Mouse (Mus musculus): ENCODE results near the gene Xrcc4. TPM values are rescaled to one million over a fixed set of nuclear protein-coding genes. Genes with fewer than 3 reads are reported as not detected.
A peak's percentile ranks its signal among the peaks of the same experiment; 100 is the strongest.
"Not testable (repeated sequence)": the region's sequence is repeated elsewhere in the genome, so short reads cannot be mapped to it uniquely, and the experiment has no call there.

Gene Xrcc4
- 0.19 and 0.27 TPM in 2 replicates for polyA plus RNA-seq (2012; rRNA removed)

DNA sequence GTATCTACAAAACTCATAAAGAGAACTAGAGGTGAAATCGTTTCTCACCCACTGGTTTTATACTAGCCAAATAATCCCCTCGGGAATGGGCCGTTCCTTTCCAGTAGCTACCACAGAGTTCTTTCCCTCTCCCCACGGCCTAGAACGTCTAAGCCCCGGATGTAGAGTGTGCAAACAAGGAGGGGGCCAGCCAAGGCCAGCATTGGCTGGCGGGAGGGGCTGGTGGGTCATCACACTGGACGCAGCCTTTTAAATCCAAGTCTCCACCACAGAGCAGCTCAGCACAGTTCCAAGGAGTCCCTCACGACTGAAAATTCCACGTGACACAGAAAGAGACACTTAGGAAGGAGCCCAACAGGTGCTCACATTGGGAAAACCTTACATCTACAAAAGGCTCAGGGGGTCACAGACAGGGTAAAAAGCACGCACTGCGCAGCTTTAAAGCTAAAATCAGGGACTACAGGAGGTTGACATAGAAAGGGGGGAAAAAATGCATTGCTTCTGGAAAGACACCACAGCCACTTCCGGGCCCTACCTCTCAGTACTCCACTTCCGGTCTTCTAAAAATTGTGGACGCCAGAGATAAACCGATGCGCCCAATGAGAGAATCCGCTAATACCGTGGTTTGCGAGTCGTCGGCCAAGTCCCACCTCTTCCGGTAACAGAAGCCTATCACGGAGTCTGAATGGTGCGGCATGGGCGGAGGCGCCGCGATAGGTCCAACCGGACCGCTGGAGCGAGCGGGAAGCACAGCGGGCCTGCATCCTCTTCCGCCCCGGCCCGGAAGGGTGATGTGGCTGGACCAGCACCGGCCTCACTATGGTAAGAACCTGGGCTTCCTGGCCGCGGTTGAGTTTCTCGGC lies at the start of gene Xrcc4, which contains the start of gene Tmem167:
Gene Xrcc4 (minus strand): TSS at position 647 of the 863 bp plus-strand sequence.
Gene Tmem167 (plus strand): TSS at position 162 of the 863 bp plus-strand sequence.
- TF ChIP-seq POLR2A (IDR thresholded peaks at IDR 0.05; ENCODE audit: low read depth, low read length) (peak; percentile 83), CTCF (IDR thresholded peaks at IDR 0.05; ENCODE audit: extremely low read depth, insufficient read length, insufficient replicate concordance, low read depth, low read length) (no peak)
- WGBS, result 2% methylated on average over 41 of the region's 41 CpGs
- no peaks in the 10 kb centered on the region for H3K4me1 ChIP-seq (ENCODE audit: control insufficient read depth, insufficient read depth, insufficient read length, low read length)
- no peaks in the 10 kb centered on the region for H3K36me3 ChIP-seq (ENCODE audit: control insufficient read depth, insufficient read depth, low read length)
- H3K27ac ChIP-seq (ENCODE audit: insufficient read depth, low read depth, low read length), result peak within 1 kb of the TSS; percentile 80
- H3K4me3 ChIP-seq (ENCODE audit: low read depth, low read length), result peak within 1 kb of the TSS; percentile 75
- H3K27me3 ChIP-seq (ENCODE audit: control insufficient read depth, insufficient read depth, low read length), result no peaks in the 10 kb centered on the region

DNA sequence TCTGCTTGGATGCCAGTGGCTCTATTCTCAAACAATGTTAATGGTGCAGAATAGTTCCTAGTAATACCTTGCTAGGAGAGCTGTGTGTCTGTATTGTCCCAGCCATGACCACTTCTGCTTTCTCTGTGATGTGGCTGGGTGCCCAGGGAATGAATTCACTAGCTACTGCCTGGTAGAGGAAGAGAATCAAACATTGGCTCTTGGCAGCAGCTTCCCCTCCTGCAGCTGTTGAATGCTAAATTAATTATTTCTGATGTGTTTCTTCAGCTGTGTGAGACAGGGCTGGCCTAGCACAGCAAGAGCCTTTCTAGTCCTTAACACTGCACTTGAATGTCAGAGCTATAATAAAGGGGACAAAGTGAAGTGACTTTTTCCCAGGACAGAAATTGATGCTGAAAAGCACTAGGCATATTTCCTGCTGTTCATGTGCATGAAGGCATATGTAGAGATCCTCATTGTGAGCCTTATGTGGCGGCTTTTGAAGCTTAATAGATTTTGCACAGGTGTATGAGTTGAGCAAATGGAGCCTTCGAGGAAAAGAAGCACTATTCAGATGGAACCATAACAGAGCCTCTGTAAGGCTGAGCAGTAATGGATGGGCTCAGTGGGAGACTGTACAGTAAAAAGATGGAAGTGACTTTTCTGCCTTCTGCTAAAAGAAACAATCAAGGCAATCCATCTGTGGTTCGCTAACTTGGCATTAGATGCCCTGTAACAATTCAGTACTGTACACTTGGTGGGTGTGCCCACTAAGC lies 46.9 kb upstream of the Xrcc4 start:
- Histone ChIP-seq H3K36me3 (ENCODE audit: control insufficient read depth, insufficient read depth, low read length) (no peaks in the 10 kb centered on the region), H3K4me1 (ENCODE audit: control insufficient read depth, insufficient read depth, insufficient read length, low read length) (no peaks in the 10 kb centered on the region), H3K4me3 (ENCODE audit: low read depth, low read length) (no peak overlapping the region), H3K27me3 (ENCODE audit: control insufficient read depth, insufficient read depth, low read length) (no peaks in the 10 kb centered on the region), H3K27ac (ENCODE audit: insufficient read depth, low read depth, low read length) (no peak overlapping the region)
- TF ChIP-seq POLR2A (IDR thresholded peaks at IDR 0.05; ENCODE audit: low read depth, low read length) (no peak), CTCF (IDR thresholded peaks at IDR 0.05; ENCODE audit: extremely low read depth, insufficient read length, insufficient replicate concordance, low read depth, low read length) (no peak)
- WGBS, result 78% methylated on average over 3 of the region's 3 CpGs

DNA sequence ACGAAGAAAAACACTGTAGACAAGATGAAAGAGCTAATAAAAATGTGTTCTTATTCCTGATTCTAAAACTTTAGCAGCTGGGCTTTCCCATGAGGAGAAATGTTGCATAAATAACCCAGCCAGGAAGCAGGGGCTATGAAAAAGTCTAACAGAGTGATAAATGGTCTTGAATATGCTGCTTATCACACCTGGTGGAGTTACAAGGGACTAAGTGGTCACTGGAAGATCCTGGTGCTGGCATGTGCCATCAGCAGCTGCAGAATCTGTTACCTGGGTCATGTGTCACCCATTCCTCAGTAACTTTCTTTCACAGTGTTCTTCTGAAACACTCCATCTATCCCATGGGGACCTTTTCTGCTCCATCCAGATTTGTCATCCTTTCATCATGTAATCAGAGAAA lies 22.3 kb upstream of the Xrcc4 start:
- Histone ChIP-seq H3K4me1 (ENCODE audit: control insufficient read depth, insufficient read depth, insufficient read length, low read length) (no peaks in the 10 kb centered on the region), H3K4me3 (ENCODE audit: low read depth, low read length) (no peak overlapping the region), H3K27me3 (ENCODE audit: control insufficient read depth, insufficient read depth, low read length) (no peaks in the 10 kb centered on the region), H3K27ac (ENCODE audit: insufficient read depth, low read depth, low read length) (no peak overlapping the region), H3K36me3 (ENCODE audit: control insufficient read depth, insufficient read depth, low read length) (0 out of 2 replicates have a peak, but pooled peaks cover 1% of the 10 kb centered on the region)
- no peak for TF ChIP-seq POLR2A (IDR thresholded peaks at IDR 0.05; ENCODE audit: low read depth, low read length)
- no peak for TF ChIP-seq CTCF (IDR thresholded peaks at IDR 0.05; ENCODE audit: extremely low read depth, insufficient read length, insufficient replicate concordance, low read depth, low read length)
- 45% methylated on average over 1 of the region's 1 CpGs for WGBS

DNA sequence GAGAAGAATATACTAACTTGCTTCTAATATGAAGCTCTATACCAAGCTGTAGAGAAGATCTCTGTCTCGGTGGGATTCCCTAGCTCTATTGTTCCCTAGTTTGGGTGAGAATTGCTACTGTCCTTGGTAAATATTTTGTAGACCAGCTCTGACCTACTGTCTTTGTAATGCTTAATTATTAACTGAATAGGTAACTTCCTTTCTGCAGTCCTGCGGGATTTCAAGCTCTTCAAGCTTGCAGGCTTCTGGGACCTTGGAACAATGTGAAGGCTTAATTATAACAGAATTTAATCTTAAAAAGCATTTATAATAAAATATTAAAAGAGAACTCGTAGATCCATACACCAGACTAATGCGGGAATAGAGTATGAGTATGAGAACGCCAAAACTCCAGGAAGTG lies 19.3 kb upstream of the Xrcc4 start:
- WGBS, result 79% methylated on average over 5 of the region's 5 CpGs

DNA sequence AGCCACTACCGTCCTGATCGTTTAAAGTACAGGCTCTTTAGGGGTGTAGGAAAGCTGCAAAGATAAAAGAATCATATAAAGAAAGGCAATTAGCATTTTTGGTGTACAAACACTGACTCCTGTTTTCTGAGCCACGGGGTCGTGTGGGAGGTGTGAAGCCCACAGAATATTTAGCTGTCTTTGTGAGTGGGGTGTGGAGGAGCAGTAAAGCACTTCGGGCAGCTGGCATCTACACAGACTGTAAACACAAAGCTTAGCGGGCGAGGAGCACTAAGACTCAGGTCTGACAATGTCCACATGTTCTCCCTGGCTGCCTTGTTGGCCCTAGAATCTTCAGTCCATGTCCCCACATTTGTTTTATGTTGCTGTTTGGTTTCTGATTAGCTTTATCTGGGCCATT lies 16.7 kb upstream of the Xrcc4 start:
- H3K36me3 ChIP-seq (ENCODE audit: control insufficient read depth, insufficient read depth, low read length), result peaks cover 31% of the 10 kb centered on the region
- no peaks in the 10 kb centered on the region for H3K4me1 ChIP-seq (ENCODE audit: control insufficient read depth, insufficient read depth, insufficient read length, low read length)
- H3K27me3 ChIP-seq (ENCODE audit: control insufficient read depth, insufficient read depth, low read length), result no peaks in the 10 kb centered on the region
- no peak overlapping the region for H3K4me3 ChIP-seq (ENCODE audit: low read depth, low read length)
- no peak for TF ChIP-seq CTCF (IDR thresholded peaks at IDR 0.05; ENCODE audit: extremely low read depth, insufficient read length, insufficient replicate concordance, low read depth, low read length)
- TF ChIP-seq POLR2A (IDR thresholded peaks at IDR 0.05; ENCODE audit: low read depth, low read length), result no peak
- no peak overlapping the region for H3K27ac ChIP-seq (ENCODE audit: insufficient read depth, low read depth, low read length)
- 91% methylated on average over 7 of the region's 7 CpGs for WGBS

More for the DNA sequence above, 19.3 kb upstream of the Xrcc4 start:
- not testable (repeated sequence) for H3K4me3 ChIP-seq (ENCODE audit: low read depth, low read length); H3K4me1 ChIP-seq (ENCODE audit: control insufficient read depth, insufficient read depth, insufficient read length, low read length); H3K27me3 ChIP-seq (ENCODE audit: control insufficient read depth, insufficient read depth, low read length); H3K27ac ChIP-seq (ENCODE audit: insufficient read depth, low read depth, low read length)
- peaks cover 19% of the 10 kb centered on the region for H3K36me3 ChIP-seq (ENCODE audit: control insufficient read depth, insufficient read depth, low read length)

DNA sequence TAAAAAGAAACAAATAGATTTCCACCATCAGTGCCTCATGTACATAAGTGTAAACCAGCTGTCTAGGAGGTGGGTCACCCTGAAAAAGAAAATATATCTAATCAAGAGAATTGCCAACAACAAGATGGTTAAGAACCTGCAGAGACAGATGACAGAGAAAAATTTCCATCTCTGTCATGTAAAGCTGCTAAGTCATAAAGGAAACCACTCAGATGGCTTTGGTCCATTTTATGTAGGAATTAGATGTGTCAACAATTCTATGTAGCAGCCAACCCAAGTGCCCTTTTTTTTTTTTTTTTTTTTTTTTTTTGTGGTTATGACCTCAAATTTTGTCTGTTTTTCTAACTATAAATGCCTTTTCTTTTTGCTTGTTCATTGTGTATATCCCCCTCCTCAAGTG lies 12.1 kb upstream of the Xrcc4 start:
- Histone ChIP-seq H3K36me3 (ENCODE audit: control insufficient read depth, insufficient read depth, low read length) (peaks cover 37% of the 10 kb centered on the region), H3K27me3 (ENCODE audit: control insufficient read depth, insufficient read depth, low read length) (no peaks in the 10 kb centered on the region), H3K27ac (ENCODE audit: insufficient read depth, low read depth, low read length) (no peak overlapping the region), H3K4me1 (ENCODE audit: control insufficient read depth, insufficient read depth, insufficient read length, low read length) (no peaks in the 10 kb centered on the region), H3K4me3 (ENCODE audit: low read depth, low read length) (no peak overlapping the region)
- no peak for TF ChIP-seq CTCF (IDR thresholded peaks at IDR 0.05; ENCODE audit: extremely low read depth, insufficient read length, insufficient replicate concordance, low read depth, low read length)
- TF ChIP-seq POLR2A (IDR thresholded peaks at IDR 0.05; ENCODE audit: low read depth, low read length), result no peak

DNA sequence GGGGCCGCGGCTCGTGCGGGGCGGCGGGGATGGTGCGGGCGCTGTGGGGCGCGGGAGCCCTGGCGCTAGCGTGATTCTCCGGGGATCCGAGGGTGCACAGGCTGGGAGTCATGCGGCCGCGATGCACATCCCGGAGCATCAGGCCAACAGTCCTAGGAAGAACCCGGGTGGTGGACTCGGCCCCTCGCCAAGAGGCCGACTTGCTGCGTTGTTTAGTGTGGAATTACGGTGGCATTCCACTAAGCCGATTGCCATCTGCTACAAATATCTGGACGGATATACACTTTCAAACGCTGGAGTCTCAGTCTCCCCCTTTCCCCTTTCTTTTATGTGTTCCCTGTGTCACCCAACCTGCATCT lies 396 bp upstream of the Xrcc4 start:
- Histone ChIP-seq H3K36me3 (ENCODE audit: control insufficient read depth, insufficient read depth, low read length) (no peaks in the 10 kb centered on the region), H3K4me3 (ENCODE audit: low read depth, low read length) (peak overlapping the region; percentile 75), H3K4me1 (ENCODE audit: control insufficient read depth, insufficient read depth, insufficient read length, low read length) (no peaks in the 10 kb centered on the region), H3K27ac (ENCODE audit: insufficient read depth, low read depth, low read length) (peak overlapping the region; percentile 53), H3K27me3 (ENCODE audit: control insufficient read depth, insufficient read depth, low read length) (no peaks in the 10 kb centered on the region)
- WGBS, result 1% methylated on average over 27 of the region's 27 CpGs
- TF ChIP-seq POLR2A (IDR thresholded peaks at IDR 0.05; ENCODE audit: low read depth, low read length), result no peak
- no peak for TF ChIP-seq CTCF (IDR thresholded peaks at IDR 0.05; ENCODE audit: extremely low read depth, insufficient read length, insufficient replicate concordance, low read depth, low read length)

Measured in small intestine, adult 2 months (tissue).